In the genomic region with DNA sequence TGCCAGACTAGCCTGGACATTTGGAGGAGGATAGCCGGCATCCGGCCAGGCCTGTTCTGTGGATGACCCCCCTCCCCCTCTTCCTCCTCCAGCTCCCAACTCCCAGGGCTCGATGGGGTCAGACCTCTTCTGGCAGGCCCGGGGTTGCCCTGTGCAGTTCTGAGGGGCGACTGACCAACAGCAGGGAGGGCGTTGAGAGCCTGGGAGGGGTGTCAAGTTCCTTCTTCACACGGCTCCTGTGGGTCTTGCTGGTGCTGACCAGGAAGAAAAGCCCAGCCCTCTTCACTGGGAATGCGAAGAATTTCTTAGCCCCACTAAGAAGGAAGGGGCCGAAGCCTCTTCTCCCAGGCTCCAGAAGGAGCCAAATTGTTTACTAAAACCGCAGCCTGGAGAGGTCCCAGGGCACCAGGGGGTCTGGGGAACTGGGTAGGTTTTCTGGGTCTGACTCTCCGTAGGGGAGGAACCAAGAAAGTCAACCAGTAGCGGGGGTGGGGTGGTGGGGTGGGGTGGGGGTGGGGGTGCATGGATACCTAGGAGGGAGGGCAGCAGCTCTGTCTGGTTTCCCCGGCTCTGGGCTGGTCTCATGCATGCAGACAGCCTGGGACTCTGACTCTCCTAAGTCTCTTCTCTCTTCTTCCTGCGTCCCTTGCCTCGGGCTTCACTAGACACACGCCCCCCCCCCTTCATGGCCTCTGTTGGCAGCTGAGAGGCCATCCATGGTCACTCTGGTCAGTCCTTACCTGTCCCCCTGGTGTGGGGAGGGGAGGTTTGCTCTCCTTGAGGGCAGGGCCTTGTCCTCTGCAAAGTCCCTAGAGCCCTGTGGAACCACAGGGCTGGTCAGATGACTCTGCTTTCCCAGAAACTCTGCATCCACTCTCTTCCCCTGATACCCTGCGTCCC, we compare ENCODE assay signal across 8 mouse cellular contexts. TPM values are rescaled to one million over a fixed set of nuclear protein-coding genes. Genes with fewer than 3 reads are reported as not detected.
DNase-seq lines count a peak whose midpoint lies in the region; ATAC-seq and TF ChIP-seq lines count a peak whose summit lies in the region.

No protein-coding gene starts in this region.

- H3K4me2 ChIP-seq in forebrain, embryonic 11.5 days (ENCODE audit: low read depth, low read length, severe bottlenecking), result no peak overlapping the region
- no peak overlapping the region for H3K4me2 ChIP-seq in forebrain, embryonic 13.5 days
- no peak overlapping the region for H3K4me2 ChIP-seq in hindbrain, embryonic 12.5 days (replicated peaks)
- no peak overlapping the region for H3K4me2 ChIP-seq in liver, embryonic 14.5 days (ENCODE audit: low read depth)
- H3K4me2 ChIP-seq in midbrain, embryonic 13.5 days (replicated peaks), result no peak overlapping the region
- no peak overlapping the region for H3K4me2 ChIP-seq in midbrain, embryonic 14.5 days (ENCODE audit: low read length)

- H3K4me1 ChIP-seq in forebrain, embryonic 11.5 days (replicated peaks; ENCODE audit: control insufficient read depth, insufficient read depth, low read length), result no peaks in the 10 kb centered on the region; the same call in 1 of the 2 replicates
- no peaks in the 10 kb centered on the region for H3K4me1 ChIP-seq in forebrain, embryonic 13.5 days
- H3K4me1 ChIP-seq in hindbrain, embryonic 12.5 days, result peaks cover 12% of the 10 kb centered on the region
- peaks cover 16 to 31% of the 10 kb centered on the region in 2 experiments for H3K4me1 ChIP-seq in liver, embryonic 14.5 days (replicated peaks; ENCODE audit: control insufficient read depth in 2 of 2, insufficient read depth in 2 of 2, low read length in 1 of 2)
- no peaks in the 10 kb centered on the region for H3K4me1 ChIP-seq in midbrain, embryonic 13.5 days (replicated peaks)
- H3K4me1 ChIP-seq in midbrain, embryonic 14.5 days (ENCODE audit: control insufficient read depth, insufficient read depth, low read length), result no peaks in the 10 kb centered on the region

- no peaks in the 10 kb centered on the region for H3K27me3 ChIP-seq in forebrain, embryonic 11.5 days (ENCODE audit: control insufficient read depth, insufficient read depth, low read length)
- H3K27me3 ChIP-seq in forebrain, embryonic 13.5 days, result no peaks in the 10 kb centered on the region
- H3K27me3 ChIP-seq in hindbrain, embryonic 12.5 days, result no peaks in the 10 kb centered on the region
- H3K27me3 ChIP-seq in liver, embryonic 14.5 days (ENCODE audit: control insufficient read depth, insufficient read depth, low read length), result no peaks in the 10 kb centered on the region
- no peaks in the 10 kb centered on the region for H3K27me3 ChIP-seq in midbrain, embryonic 13.5 days
- H3K27me3 ChIP-seq in midbrain, embryonic 14.5 days (ENCODE audit: control insufficient read depth, insufficient read depth, low read length), result no peaks in the 10 kb centered on the region

- H3K9me3 ChIP-seq in forebrain, embryonic 11.5 days (ENCODE audit: control insufficient read depth, low read length), result no peaks in the 10 kb centered on the region
- no peaks in the 10 kb centered on the region for H3K9me3 ChIP-seq in forebrain, embryonic 13.5 days (replicated peaks)
- no peaks in the 10 kb centered on the region for H3K9me3 ChIP-seq in hindbrain, embryonic 12.5 days (replicated peaks)
- no peaks in the 10 kb centered on the region for H3K9me3 ChIP-seq in liver, embryonic 14.5 days (ENCODE audit: control insufficient read depth, low read length)
- H3K9me3 ChIP-seq in midbrain, embryonic 13.5 days, result no peaks in the 10 kb centered on the region
- H3K9me3 ChIP-seq in midbrain, embryonic 14.5 days (ENCODE audit: control insufficient read depth, low read length), result no peaks in the 10 kb centered on the region

- DNase-seq in forebrain, embryonic 11.5 days (ENCODE audit: low spot score), result peak; percentile 56
- DNase-seq in Muller cell, postnatal 12 days (ENCODE audit: inconsistent ontology term), result peak; percentile 77
- DNase-seq in liver, embryonic 14.5 days (ENCODE audit: low read depth in 3 of 3, low spot score in 3 of 3), result no peak
- DNase-seq in thymus, postnatal 10 days (ENCODE audit: low spot score in 2 of 2), result no peak
- DNase-seq in midbrain, embryonic 14.5 days, result no peak

- H3K27ac ChIP-seq in forebrain, embryonic 11.5 days (ENCODE audit: low read depth, low read length), result no peak overlapping the region
- no peak overlapping the region for H3K27ac ChIP-seq in forebrain, embryonic 13.5 days
- peak overlapping the region; percentile 53; the same call in 1 of the 2 replicates for H3K27ac ChIP-seq in hindbrain, embryonic 12.5 days
- no peak overlapping the region for H3K27ac ChIP-seq in liver, embryonic 14.5 days
- no peak overlapping the region; the same call in 1 of the 2 replicates for H3K27ac ChIP-seq in midbrain, embryonic 13.5 days
- H3K27ac ChIP-seq in midbrain, embryonic 14.5 days (replicated peaks; ENCODE audit: low read depth, low read length), result no peak overlapping the region

- no peak for TF ChIP-seq CTCF in liver, embryonic 14.5 days (IDR thresholded peaks at IDR 0.05; ENCODE audit: low read depth)

- ATAC-seq in forebrain, embryonic 11.5 days (replicated peaks; ENCODE audit: low FRiP score), result no peak
- ATAC-seq in forebrain, embryonic 13.5 days, result no peak
- ATAC-seq in hindbrain, embryonic 12.5 days (ENCODE audit: low FRiP score), result no peak
- ATAC-seq in liver, embryonic 14.5 days (ENCODE audit: insufficient read depth), result 0 out of 2 replicates have a peak, but pooled peaks have one; percentile 22
- no peak for ATAC-seq in midbrain, embryonic 13.5 days
- ATAC-seq in midbrain, embryonic 14.5 days (ENCODE audit: low FRiP score, low TSS enrichment), result no peak

- 14% methylated on average over 16 of the region's 17 CpGs for WGBS in forebrain, embryonic 11.5 days
- WGBS in forebrain, embryonic 13.5 days, result 25% methylated on average over 14 of the region's 17 CpGs
- 11% methylated on average over 14 of the region's 17 CpGs for WGBS in hindbrain, embryonic 12.5 days
- 31% methylated on average over 15 of the region's 17 CpGs for WGBS in liver, embryonic 14.5 days (ENCODE audit: insufficient replicate concordance)
- 18% methylated on average over 17 of the region's 17 CpGs for WGBS in midbrain, embryonic 13.5 days
- 16% methylated on average over 16 of the region's 17 CpGs for WGBS in midbrain, embryonic 14.5 days

- H3K4me3 ChIP-seq in forebrain, embryonic 11.5 days (ENCODE audit: low read depth, low read length), result no peak overlapping the region
- H3K4me3 ChIP-seq in forebrain, embryonic 13.5 days, result no peak overlapping the region
- H3K4me3 ChIP-seq in hindbrain, embryonic 12.5 days, result no peak overlapping the region
- no peak overlapping the region for H3K4me3 ChIP-seq in liver, embryonic 14.5 days (ENCODE audit: insufficient read depth in 1 of 2, low read depth in 2 of 2, low read length in 2 of 2)
- H3K4me3 ChIP-seq in midbrain, embryonic 13.5 days (replicated peaks), result no peak overlapping the region
- H3K4me3 ChIP-seq in midbrain, embryonic 14.5 days (replicated peaks; ENCODE audit: low read depth, low read length), result no peak overlapping the region

- no peak for TF ChIP-seq EP300 in liver, embryonic 14.5 days (IDR thresholded peaks at IDR 0.05; ENCODE audit: low read depth)

- H3K9ac ChIP-seq in forebrain, embryonic 11.5 days (ENCODE audit: low read length), result no peak overlapping the region
- H3K9ac ChIP-seq in forebrain, embryonic 13.5 days, result no peak overlapping the region
- 0 out of 2 replicates have a peak overlapping the region, but pooled peaks have one; percentile 32 for H3K9ac ChIP-seq in hindbrain, embryonic 12.5 days
- H3K9ac ChIP-seq in liver, embryonic 14.5 days (replicated peaks), result no peak overlapping the region
- H3K9ac ChIP-seq in midbrain, embryonic 13.5 days (replicated peaks), result no peak overlapping the region
- H3K9ac ChIP-seq in midbrain, embryonic 14.5 days (replicated peaks; ENCODE audit: low read length), result no peak overlapping the region

- no peaks in the 10 kb centered on the region for H3K36me3 ChIP-seq in forebrain, embryonic 11.5 days (ENCODE audit: control insufficient read depth, insufficient read depth, low read length)
- H3K36me3 ChIP-seq in forebrain, embryonic 13.5 days (ENCODE audit: poor library complexity, severe bottlenecking), result no peaks in the 10 kb centered on the region
- H3K36me3 ChIP-seq in hindbrain, embryonic 12.5 days, result no peaks in the 10 kb centered on the region
- H3K36me3 ChIP-seq in liver, embryonic 14.5 days (replicated peaks; ENCODE audit: control insufficient read depth, insufficient read depth, low read depth), result no peaks in the 10 kb centered on the region
- H3K36me3 ChIP-seq in midbrain, embryonic 13.5 days, result no peaks in the 10 kb centered on the region
- H3K36me3 ChIP-seq in midbrain, embryonic 14.5 days (ENCODE audit: control insufficient read depth, insufficient read depth, low read length), result no peaks in the 10 kb centered on the region

RNA-seq across cellular contexts. Expression of a gene that starts 41.1 kb away (rescaled TPM):
- polyA plus RNA-seq in forebrain, embryonic 11.5 days (2014; fragmentation: Nextera tagmentation; extraction: Ambion mirVana), result 32.0 and 37.4 TPM in 2 replicates
- polyA plus RNA-seq in forebrain, embryonic 13.5 days (2015; fragmentation: Nextera tagmentation; extraction: Ambion mirVana), result 13.4 and 14.4 TPM in 2 replicates
- polyA plus RNA-seq in hindbrain, embryonic 12.5 days (2016; fragmentation: Nextera tagmentation; extraction: Ambion mirVana), result 32.0 and 33.5 TPM in 2 replicates
- polyA plus RNA-seq in liver, embryonic 14.5 days (2012; rRNA removed), result 14.2 and 21.9 TPM in 2 replicates
- polyA plus RNA-seq in liver, embryonic 14.5 days (2014; fragmentation: Nextera tagmentation; extraction: Ambion mirVana), result 21.3 and 23.1 TPM in 2 replicates
- polyA plus RNA-seq in midbrain, embryonic 13.5 days (2015; fragmentation: Nextera tagmentation; extraction: Ambion mirVana), result 11.8 and 14.1 TPM in 2 replicates
- 7.3 and 14.8 TPM in 2 replicates for polyA plus RNA-seq in midbrain, embryonic 14.5 days (2014; fragmentation: Nextera tagmentation; extraction: Ambion mirVana)

RNA-seq across cellular contexts. Expression of a gene that starts 45.8 kb away (rescaled TPM):
- 232 and 267 TPM in 2 replicates for polyA plus RNA-seq in forebrain, embryonic 11.5 days (2014; fragmentation: Nextera tagmentation; extraction: Ambion mirVana)
- 234 and 249 TPM in 2 replicates for polyA plus RNA-seq in forebrain, embryonic 13.5 days (2015; fragmentation: Nextera tagmentation; extraction: Ambion mirVana)
- 191 and 206 TPM in 2 replicates for polyA plus RNA-seq in hindbrain, embryonic 12.5 days (2016; fragmentation: Nextera tagmentation; extraction: Ambion mirVana)
- polyA plus RNA-seq in liver, embryonic 14.5 days (2012; rRNA removed), result 121 and 142 TPM in 2 replicates
- 199 and 218 TPM in 2 replicates for polyA plus RNA-seq in liver, embryonic 14.5 days (2014; fragmentation: Nextera tagmentation; extraction: Ambion mirVana)
- polyA plus RNA-seq in midbrain, embryonic 13.5 days (2015; fragmentation: Nextera tagmentation; extraction: Ambion mirVana), result 227 and 234 TPM in 2 replicates
- 219 and 234 TPM in 2 replicates for polyA plus RNA-seq in midbrain, embryonic 14.5 days (2014; fragmentation: Nextera tagmentation; extraction: Ambion mirVana)

Comparison
In these comparisons a context has a peak if more than half of its experiments do, and no peak if none do; other contexts are left out.
1. DNase-seq: peak in forebrain, embryonic 11.5 days (single experiment) and Muller cell, postnatal 12 days (single experiment); none in liver, embryonic 14.5 days (0 of 3), thymus, postnatal 10 days (0 of 2) and midbrain, embryonic 14.5 days (single experiment).